Mouse (Mus musculus): ENCODE results near the gene Cers6.

- no peak for TF ChIP-seq CTCF (IDR thresholded peaks at IDR 0.05; ENCODE audit: borderline replicate concordance, control insufficient read depth, extremely low read depth, insufficient read depth, low read length, poor library complexity)
- TF ChIP-seq POLR2A (IDR thresholded peaks at IDR 0.05; ENCODE audit: control insufficient read depth, extremely low read depth, insufficient read depth, low read length, poor library complexity), result no peak
Observed at GRCm38 (mm10) chr2:69021516-69021915, 160.3 kb downstream of the Cers6 start.
